Mouse (Mus musculus) left cerebral cortex, postnatal 14 days (tissue): Measurements from ENCODE around the gene Dnaaf5. TPM values are rescaled to one million over a fixed set of nuclear protein-coding genes. Genes with fewer than 3 reads are reported as not detected.

ENCODE experiments used
- DNase-seq, 2 experiments: peaks; one replicate each; pipeline ENCODE4 v3.0.0; 2021 to 2022; ENCODE audit warnings: low spot score in 2 of 2, mixed read lengths in 1 of 2
- intact Hi-C: fragments of 180-260 bp; cut with DNase I; formaldehyde crosslinking; loops from one replicate; pipeline ENCODE4 v1.15.1; 2025
- total RNA-seq, 2 experiments: library from RNA; stranded (reverse); gene quantifications; 2 replicates each; pipeline ENCODE4 v1.2.3; 2021

Gene Dnaaf5
- total RNA-seq, 2 experiments from 2014 or later, result 6.9 to 7.8 TPM

DNA sequence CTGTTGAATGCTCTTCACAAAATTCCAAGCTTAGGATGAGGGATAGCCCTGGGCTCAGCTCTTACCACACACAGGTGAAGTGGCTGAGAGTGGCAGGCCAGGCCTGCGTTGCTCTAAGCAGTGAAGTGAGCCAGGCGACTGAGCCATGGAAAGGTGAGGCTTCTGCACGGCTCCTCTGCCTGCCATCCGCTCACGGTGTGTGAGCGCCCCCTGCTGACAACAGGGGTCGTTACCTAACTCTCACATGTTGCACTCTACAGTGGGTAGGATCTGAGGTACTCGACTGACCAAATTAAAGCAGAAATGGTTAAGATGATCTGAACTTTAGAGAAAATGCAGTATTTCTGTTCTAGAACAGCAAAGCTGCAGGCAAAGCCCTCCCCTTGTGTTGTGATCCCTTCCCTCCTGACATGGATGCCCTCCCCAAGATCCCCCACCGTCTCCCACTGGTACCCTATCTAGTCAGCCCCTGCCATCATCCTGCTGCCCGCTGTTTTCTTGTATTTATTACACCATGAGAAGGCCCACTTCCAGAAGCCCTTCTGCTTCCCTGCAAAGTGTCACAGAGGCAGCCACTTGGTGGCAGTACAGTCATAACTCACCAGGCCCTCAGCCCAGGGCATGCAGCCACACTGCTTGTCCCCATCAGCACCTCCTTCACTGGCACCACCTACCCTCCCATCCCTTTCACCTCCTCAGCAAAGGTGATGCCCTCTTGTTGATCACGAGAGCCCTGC is 29.0 kb downstream of the Dnaaf5 start:
- peak; percentile 66 to 84 for DNase-seq
- intact Hi-C loops, result loop anchor here (2.0 to 10.0 kb wide), 3 partner anchors 102 to 330 kb away; partner anchors contain the start of gene Pdgfa

DNA sequence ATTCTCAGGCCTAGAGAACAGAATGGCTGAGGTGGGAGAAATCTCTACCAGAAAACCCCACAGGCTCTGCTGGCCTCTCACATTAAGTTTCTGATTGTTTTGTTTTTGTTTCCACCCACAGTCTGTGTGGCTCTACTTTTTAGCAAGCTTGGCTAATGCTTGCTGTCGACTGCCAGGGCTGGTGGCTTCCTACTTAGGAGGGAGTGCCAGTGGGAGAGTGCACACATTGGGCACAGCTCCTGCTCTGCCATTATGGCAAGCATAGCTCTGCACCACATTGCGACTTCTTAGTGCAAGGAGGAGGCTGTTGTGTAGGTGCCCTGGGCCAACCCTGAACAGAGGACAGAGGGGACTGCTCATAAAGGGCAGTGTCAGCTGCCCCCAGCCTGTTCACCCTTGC is 33.1 kb downstream of the Dnaaf5 start:
- intact Hi-C loops, result no loop called here
- no peak for DNase-seq

DNA sequence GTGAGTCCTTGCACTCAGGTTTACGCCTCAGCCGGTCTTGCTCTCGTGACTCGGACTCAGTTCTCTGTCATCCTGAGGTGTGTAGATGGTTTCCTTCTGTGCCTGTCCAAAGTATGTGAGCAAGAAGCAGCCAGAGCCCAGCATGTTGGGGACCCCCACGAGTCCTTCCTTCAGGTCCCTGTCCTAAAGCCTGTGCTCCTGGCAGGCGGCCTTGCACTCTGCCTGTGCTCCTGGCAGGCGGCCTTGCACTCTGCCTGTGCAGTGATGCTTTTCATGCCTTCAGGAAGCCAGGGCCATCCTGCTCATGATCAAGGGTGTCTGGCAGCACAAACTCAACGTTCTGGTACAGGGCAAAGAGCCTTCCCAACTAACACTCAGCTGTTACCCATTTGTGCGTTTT is 33.6 kb downstream of the Dnaaf5 start:
- intact Hi-C loops, result no loop called here
- DNase-seq, result no peak

DNA sequence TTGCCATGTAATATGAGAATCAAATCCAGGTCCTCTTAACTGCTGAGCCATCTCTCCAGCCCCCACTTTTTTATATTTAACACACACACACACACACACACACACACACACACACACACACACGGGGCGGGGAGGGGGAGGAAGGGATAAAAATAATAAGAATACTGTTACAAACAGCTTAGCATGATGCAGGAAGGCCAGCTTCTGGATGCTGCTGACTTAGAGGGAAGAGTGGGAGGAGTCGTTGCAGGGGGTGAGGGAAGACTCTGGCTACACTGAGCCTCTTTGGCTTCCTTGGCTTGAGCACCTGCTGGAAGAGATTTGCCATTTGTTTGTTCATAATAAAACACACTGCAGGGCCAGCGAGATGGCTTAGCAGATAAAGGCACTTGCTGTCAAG is 34.9 kb downstream of the Dnaaf5 start:
- DNase-seq, result peak in 1 of 2 experiments; percentile 37
- intact Hi-C loops, result no loop called here

DNA sequence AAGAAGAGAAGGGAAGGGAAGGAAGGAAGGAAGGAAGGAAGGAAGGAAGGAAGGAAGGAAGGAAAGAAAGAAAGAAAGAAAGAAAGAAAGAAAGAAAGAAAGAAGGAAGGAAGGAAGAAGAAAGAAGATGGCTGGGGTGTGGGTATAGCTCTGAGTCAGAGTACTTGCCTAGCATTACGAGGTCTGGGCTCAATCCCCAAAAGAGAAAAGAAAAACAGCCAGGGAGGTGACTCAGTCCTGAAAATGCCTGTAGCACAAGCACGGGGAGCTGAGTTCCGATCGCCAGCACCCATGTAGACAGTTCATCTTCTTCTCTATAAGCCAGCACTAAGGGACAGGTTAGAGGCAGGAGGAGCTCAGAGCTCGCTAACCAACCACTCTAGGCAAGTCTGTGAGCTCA is 39.7 kb downstream of the Dnaaf5 start:
- intact Hi-C loops, result no loop called here
- DNase-seq, result no peak

DNA sequence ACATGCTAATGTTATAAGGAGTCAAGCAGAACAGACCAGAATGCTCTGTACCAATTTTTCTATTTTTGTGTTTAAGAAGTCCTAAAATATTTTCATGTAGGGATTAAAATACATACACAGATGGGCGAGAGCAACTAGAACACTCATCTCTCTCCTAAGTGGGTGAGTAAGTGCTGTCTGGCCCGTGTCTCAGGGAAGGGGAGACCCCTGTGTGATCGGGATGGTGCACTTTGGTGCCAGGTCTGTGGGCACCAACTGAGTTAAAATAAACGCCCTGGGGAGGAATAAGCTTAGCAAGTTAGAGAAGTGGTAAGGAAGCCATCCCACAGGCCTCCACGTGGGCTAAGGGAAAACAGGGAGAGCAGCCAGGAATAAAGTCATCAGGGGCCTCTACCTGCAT is 40.9 kb downstream of the Dnaaf5 start:
- intact Hi-C loops, result no loop called here
- DNase-seq, result peak in 1 of 2 experiments; percentile 56

DNA sequence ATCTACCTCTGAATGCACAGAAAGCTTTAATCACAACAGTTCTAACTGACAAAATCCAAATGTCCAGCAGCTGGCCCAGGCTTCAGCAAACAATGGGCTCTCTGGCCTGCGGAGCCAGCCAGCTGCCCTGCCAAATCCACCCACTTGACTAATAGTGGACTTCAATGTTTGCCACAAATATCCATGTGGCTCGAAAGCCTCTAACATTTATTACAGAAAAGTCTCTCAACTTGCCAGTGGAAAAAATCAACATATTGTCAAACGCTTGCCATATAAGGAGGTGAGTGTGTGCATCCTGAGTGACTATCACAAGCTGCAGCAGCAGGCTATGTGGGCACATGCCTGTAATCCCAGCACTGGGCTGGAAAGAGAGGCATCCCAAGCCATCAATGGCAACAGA is 48.8 kb downstream of the Dnaaf5 start:
- intact Hi-C loops, result no loop called here
- DNase-seq, result peak in 1 of 2 experiments; percentile 41

DNA sequence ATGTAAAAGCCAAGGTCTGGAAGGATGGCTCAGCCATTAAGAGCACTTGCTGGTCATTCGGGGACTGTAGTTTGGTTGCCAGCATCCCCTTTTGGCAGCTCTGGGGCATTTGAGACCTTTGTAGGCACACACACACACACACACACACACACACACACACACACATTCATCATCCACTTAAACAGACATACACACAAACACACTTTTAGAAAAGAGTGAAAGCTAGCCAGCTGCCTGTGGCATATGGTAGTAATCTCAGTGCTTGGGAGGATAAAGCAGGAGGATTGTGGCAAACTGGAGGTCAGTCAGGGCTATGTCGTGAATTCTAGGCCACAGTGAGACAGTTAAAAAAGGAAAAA is 49.6 kb downstream of the Dnaaf5 start:
- intact Hi-C loops, result no loop called here
- peak in 1 of 2 experiments; percentile 53 for DNase-seq

DNA sequence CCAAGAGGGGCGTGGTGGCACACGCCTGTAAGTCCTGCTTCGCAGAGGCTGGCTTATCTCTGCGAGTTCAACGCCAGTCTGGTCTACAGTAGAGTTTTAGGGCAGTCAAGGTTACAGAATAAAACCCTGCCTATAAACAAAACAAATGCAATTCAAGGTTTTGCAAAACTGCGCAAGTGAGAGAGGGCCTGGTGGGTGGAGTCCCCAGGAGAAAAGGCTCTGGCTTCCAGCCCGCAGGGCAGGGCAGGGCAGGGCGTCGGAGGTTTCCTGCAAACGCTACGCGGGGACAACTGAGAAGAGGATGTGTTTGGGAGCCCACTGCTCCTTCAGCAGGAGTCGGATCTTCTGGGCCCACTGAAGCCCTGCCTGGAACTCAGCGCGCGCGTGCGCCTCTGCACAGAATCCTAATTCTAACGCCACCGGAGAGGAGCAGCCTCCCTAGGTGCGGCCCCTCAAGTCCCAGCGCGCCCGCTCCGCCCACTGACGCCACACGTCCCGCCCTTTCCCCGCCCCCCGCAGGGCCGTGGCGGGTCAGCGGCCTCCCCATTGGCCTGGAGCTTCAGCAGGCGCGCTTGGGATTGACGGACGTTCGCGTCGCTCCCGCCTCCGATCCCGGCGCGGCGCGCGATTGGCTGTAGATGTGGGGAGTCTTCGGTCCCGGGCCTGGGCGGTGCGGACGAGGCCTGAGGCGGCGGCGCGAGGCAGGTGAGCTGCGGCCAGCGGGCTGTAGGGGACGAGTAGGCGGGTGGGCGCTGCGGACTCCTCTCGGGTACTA is 50.2 kb downstream of the Dnaaf5 start, which contains the start of gene Sun1:
Gene Sun1, plus strand, starts transcription at position 643 of the 775 bp plus-strand sequence.
- intact Hi-C loops, result no loop called here
- peak; percentile 98 to 99 for DNase-seq

DNA sequence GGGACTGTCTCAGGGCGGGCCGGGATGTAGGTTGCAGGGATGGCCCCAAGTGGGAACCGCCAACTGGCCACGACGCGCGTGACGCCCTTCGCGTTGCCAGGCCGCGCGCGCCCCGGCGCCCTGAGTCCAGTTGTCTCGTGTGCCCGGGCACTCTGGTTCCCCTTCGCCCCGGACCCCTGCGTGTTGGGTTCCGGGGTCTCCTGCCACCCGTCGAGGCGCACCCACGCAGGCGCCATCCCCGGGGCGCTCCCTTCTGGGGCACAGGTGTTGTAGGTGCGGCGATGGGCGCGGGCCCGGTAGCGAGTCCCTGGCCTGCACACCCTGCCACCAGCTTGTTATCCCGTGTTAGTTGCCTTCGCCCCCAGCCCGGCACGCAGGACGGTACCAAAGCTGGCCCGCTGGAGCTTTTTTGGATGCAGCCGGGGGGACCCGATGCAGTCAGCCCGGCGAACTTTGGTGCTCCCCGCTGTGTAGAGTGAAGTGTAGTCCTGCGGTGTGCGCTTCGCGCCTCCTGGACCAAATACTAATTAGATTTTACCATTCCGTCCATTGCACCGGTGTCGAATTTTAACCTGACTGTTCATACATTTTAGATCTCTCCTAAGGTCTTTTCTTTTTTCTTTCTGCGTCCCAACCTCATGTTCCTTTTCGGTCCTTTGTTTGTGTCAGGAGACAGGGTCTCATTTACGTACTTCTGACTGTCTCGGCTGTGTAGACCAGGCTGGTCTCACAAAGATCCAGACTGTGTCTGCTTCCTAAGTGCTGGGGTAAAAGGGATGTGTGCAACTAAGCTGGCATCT is 50.9 kb downstream of the Dnaaf5 start:
- peak in 1 of 2 experiments; percentile 45 for DNase-seq
- intact Hi-C loops, result no loop called here

DNA sequence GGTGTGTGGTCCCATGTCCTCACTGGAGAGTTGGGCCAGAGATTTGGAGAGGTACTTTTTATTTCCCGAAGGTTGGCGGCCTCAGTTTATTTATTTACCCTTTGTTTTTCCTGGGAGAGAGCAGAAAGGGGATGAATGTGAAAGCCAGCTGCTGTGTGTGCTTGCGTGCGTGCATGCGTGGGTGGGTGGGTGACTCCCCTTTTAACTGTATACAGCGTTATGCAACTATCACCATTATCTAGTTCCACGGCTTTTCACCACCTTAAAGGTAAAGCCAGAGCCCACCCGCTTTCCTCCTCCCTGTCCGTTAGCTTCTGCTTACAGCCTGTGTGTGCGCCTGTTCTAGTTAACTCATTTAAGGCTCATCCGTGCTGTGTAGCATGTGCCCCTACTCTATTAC is 52.1 kb downstream of the Dnaaf5 start:
- intact Hi-C loops, result no loop called here

DNA sequence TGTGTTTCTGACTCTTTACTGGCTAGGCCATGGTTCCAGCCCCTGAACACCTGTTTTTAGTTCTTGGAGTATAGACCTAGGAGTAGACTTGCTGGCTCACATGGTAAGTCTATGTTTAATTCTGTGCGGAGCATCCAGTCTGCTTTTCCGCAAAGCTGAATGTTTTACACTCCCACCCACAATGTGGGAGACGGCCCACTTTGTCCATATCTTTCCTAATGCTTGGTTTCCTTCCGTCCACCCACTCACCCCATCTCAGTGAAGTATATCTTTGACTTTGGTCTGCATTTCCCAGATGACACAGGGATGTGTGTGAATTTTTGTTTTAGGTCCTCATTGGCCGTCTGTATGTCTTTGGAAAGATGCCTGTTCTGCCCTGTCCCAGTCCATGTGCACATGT is 53.3 kb downstream of the Dnaaf5 start:
- DNase-seq, result peak in 1 of 2 experiments; percentile 55
- intact Hi-C loops, result no loop called here

More for the DNA sequence above, 52.1 kb downstream of the Dnaaf5 start:
- DNase-seq, result peak in 1 of 2 experiments; percentile 45

DNA sequence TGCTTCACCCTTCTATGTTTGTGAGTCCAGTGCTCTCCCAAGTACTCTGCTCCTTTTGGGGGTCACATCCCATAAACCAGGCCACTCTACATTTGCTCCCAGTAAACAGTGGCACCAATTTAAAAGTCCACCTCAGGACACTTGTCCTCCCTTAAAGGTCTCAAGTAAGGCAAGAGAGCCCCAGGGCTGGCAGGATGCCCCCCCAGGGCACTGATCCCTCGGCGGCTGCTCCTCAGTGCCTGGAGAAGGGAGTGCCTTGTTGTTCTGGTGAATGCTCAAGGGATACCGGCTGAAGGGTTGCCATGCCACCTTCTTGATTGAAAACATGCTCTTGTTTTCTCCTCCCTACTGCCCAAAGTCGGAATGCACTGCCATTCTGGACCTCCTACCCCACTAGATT is 56.1 kb downstream of the Dnaaf5 start:
- no peak for DNase-seq
- intact Hi-C loops, result no loop called here

DNA sequence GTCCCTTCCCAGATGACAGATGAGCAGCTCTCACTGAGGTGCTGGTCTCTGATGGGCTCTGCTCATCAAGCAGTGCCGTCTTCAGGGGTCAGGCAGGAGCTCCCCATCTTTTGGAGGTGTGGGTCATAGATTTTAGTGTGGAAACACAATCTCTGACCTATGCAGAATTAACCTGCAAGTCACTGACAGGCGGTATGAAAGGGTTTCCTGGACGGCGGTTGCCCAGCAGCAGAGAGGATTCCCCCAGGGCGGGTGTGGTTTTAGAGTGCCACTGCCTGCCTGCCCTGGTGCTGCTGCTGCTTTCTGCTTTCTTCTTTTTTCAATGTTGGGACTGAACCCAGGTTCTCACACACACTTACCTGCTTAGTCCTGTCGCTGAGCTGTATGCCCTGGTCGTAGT is 56.5 kb downstream of the Dnaaf5 start:
- no peak for DNase-seq
- intact Hi-C loops, result no loop called here

DNA sequence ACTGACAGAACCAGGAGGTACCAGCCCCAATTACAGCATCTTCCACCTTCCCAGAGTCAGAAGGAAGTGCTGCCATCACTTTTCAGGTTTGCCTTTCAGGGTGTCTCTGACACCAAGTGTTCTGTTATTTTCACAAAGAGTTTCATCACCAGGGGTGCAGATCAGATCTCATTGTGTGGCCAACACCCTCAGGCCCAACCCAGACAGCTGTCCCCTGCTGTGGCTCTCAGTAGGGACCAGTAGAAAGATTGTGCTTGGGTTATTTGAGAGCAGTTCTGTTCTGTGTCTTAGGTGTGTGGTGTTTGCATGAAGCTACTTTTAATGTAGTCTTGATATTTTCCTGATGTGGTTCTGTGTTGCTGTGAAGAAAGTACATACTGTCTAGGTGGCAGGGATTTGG is 58.2 kb downstream of the Dnaaf5 start:
- no peak for DNase-seq
- intact Hi-C loops, result no loop called here

DNA sequence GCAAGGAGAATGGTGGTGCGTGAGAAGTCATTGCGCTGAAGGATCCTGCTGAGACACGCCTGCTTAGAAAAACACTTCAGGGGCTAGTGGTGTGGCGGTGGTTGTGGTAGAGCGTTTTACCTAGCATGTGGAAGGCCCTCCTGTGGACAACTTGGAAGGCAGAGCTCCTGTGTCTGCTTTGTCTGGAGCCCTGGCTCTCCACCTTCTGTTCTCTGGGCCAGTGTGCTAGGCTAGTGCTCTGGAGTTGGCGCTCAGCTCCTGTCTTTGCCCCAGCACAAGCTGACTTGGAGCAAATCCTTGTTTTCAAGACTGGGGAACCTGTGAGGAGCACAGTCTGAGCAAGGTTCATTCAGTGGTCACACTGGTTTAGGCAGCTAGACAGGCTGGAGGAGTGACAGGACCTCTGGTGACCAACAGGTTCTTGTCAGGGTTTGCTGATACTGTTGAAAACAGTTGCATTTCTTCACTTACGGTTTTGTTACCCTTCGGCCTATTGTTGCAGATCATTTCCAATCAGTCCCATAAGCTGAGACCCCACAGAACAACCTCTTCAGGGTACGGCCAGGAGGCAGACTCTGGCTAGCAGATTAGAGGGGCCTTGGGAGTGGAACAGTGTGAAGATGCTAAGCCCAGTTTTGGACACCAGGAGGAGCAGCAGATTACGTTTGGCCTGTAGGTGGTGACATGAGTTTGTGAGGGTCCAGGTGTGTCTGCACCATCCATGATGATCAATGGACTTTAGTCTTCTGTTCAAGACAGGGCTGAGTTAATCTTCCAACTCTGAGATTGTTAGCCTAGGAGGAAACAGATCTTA is 59.1 kb downstream of the Dnaaf5 start:
- DNase-seq, result no peak
- intact Hi-C loops, result no loop called here

DNA sequence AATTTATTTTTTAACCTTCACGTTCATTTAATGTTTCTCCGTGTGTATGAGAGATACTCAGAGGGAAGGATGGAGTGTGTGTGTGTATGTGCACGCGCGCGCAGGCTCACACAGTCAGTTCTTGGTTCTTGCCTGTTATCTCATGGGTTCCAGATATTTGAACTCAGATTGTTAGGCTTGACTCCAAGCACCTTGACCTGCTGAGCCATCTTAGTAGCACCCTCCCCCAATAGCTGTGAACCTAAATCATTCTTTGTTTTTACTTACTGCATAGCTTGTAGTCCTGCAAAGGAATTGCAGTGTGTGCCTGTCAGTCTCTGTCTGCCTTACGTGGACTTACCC is 59.6 kb downstream of the Dnaaf5 start:
- intact Hi-C loops, result no loop called here
- DNase-seq, result no peak

DNA sequence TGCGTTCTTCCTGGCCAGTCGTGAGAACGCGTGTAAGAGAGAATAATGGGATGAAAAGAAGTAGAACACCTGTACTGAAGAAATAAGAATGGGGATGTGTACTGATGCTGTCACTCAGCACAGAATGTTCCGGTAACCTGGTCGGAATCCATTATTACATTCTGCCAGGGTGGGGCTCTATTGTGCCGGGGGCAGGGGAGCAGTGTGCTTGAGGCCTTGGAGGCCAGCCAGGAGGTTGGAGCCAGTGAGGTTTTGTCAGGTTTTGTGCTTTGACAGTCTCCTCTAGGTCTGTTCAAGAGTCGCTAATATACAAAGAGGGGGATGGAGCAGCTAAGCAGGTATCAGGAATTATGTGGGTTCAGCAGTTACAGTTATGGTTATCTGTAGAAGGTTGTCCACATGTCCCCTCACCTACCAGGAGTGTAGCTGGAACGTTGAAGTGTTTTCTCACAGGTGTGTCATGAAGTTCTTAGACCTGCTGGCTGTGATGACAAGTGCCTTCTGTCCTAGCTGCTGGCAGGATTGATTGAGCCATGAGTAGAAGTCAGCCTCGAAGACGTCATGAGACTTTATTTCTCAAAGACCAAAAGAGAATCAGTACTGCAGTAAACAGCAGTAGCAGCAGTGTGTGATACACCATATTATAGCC is 61.8 kb downstream of the Dnaaf5 start:
- no peak for DNase-seq
- intact Hi-C loops, result no loop called here

DNA sequence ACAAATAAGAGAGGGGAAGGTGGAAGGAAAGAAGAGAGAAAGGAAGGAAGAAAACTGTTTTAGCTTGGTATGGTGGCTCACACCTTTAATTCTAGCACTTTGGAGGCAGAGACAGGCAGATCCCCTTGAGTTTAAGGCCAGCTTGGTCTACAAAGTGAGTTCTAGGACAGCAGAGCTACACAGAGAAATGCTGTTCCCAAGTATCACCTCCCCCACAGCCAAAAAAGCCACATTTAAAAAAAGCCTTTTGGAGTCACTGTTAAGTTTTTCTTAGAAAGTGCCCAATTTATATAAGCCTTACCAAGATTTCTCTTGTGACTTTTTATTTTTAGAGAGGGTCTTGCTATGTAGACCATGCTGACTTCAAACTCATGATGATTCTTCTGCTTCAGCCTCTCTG is 64.3 kb downstream of the Dnaaf5 start:
- intact Hi-C loops, result no loop called here

More for the DNA sequence above, 64.3 kb downstream of the Dnaaf5 start:
- DNase-seq, result peak; percentile 36 to 38
